Mouse (Mus musculus) kidney, embryonic 16.5 days (tissue): ENCODE data around the gene Fxyd1. TPM values are rescaled to one million over a fixed set of nuclear protein-coding genes. Genes with fewer than 3 reads are reported as not detected.

Experiments
- ATAC-seq: fragments of 200-750 bp; cut with Nextera tagmentation; 2 replicates; pipeline ENCODE4 v1.8.0; 2017; ENCODE audit warnings: moderate TSS enrichment; ENCODE audit not compliant: low FRiP score, low TSS enrichment
- H3K27ac ChIP-seq: fragments of 300-500 bp; sonication (generic); 2 replicates; pipeline ENCODE4 v1.5.1; 2014; ENCODE audit warnings: low read length
- H3K27me3 ChIP-seq: fragments of 300-500 bp; sonication (generic); 2 replicates; pipeline ENCODE4 v1.6.1; 2014; ENCODE audit warnings: low read length, control low read depth, mixed read lengths; ENCODE audit not compliant: insufficient read depth
- H3K36me3 ChIP-seq: fragments of 300-500 bp; sonication (generic); 2 replicates; pipeline ENCODE4 v1.6.1; 2014; ENCODE audit warnings: low read length, control low read depth, mixed read lengths; ENCODE audit not compliant: insufficient read depth
- H3K4me1 ChIP-seq: fragments of 300-500 bp; sonication (generic); 2 replicates; pipeline ENCODE4 v1.6.1; 2014; ENCODE audit warnings: low read length, control low read depth, mixed read lengths; ENCODE audit not compliant: insufficient read depth
- H3K4me2 ChIP-seq: fragments of 300-500 bp; sonication (generic); replicated peaks from 2 replicates; pipeline ENCODE4 v1.6.1; 2014; ENCODE audit warnings: low read depth, low read length
- H3K4me3 ChIP-seq: fragments of 300-500 bp; sonication (generic); 2 replicates; pipeline ENCODE4 v1.5.1; 2014; ENCODE audit warnings: mild to moderate bottlenecking, low read length
- H3K9ac ChIP-seq: fragments of 300-500 bp; sonication (generic); replicated peaks from 2 replicates; pipeline ENCODE4 v1.6.1; 2014; ENCODE audit warnings: low read length
- H3K9me3 ChIP-seq: fragments of 300-500 bp; sonication (generic); 2 replicates; pipeline ENCODE4 v1.6.1; 2016; ENCODE audit warnings: low read length, control low read depth
- WGBS: fragments of 180-500 bp; shearing (Covaris S2); extraction: QIAGEN DNeasy Blood & Tissue Kit; methylation state at CpG from one replicate; pipeline ENCODE4 v1.1.7; 2014; 5-methylcytosine and 5-hydroxymethylcytosine counted together
- polyA plus RNA-seq: library from polyadenylated mRNA; unstranded; fragments of >200 nt; fragmentation: Nextera tagmentation; extraction: Ambion mirVana; gene quantifications from 2 replicates; pipeline ENCODE4 v1.2.1, GENCODE M21; 2015

The Fxyd1 gene
- polyA plus RNA-seq, 1 experiment from 2014 or later: 48.3 TPM

- Histone ChIP-seq H3K4me3 (peak overlapping the region; percentile 8), H3K27ac (no peak overlapping the region), H3K36me3 (no peaks in the 10 kb centered on the region), H3K9me3 (no peaks in the 10 kb centered on the region), H3K27me3 (peaks cover 62% of the 10 kb centered on the region), H3K9ac (0 out of 2 replicates have a peak overlapping the region, but pooled peaks have one; percentile 5), H3K4me2 (peak overlapping the region; percentile 37), H3K4me1 (peaks cover 42% of the 10 kb centered on the region)
- no peak for ATAC-seq
- 1% methylated on average over 10 of the region's 15 CpGs for WGBS
These were observed 7.1 kb downstream of the Fxyd1 start for GRCm38 (mm10) chr7:31049846-31050281.

- H3K27ac ChIP-seq: no peak overlapping the region
- WGBS: 16% methylated on average over 5 of the region's 5 CpGs
These were observed 7.7 kb downstream of the Fxyd1 start for GRCm38 (mm10) chr7:31049135-31049845.

GRCm38 (mm10) chr7:31042431-31042910 lies 14.5 kb downstream of the Fxyd1 start, which contains the start of gene Fxyd5:
Fxyd5 (minus strand) TSS chr7:31042481.
- peak within 1 kb of the TSS; percentile 61 for H3K4me2 ChIP-seq
- H3K4me3 ChIP-seq: peak within 1 kb of the TSS; percentile 43
- H3K36me3 ChIP-seq: no peaks in the 10 kb centered on the region
- H3K4me1 ChIP-seq: peaks cover 15% of the 10 kb centered on the region
- peaks cover 34% of the 10 kb centered on the region for H3K27me3 ChIP-seq
- ATAC-seq: no peak
- no peak within 1 kb of the TSS; the same call in 1 of the 2 replicates for H3K27ac ChIP-seq
- H3K9ac ChIP-seq: peak within 1 kb of the TSS; percentile 55
- no peaks in the 10 kb centered on the region for H3K9me3 ChIP-seq
- WGBS: 38% methylated on average over 10 of the region's 10 CpGs

More at GRCm38 (mm10) chr7:31049135-31049845, 7.7 kb downstream of the Fxyd1 start:
- peaks cover 64% of the 10 kb centered on the region for H3K27me3 ChIP-seq
- no peaks in the 10 kb centered on the region for H3K9me3 ChIP-seq
- no peak overlapping the region for H3K9ac ChIP-seq
- peak overlapping the region; percentile 8 for H3K4me3 ChIP-seq
- H3K4me2 ChIP-seq: peak overlapping the region; percentile 37; the same call in 1 of the 2 replicates
- ATAC-seq: no peak
- H3K36me3 ChIP-seq: no peaks in the 10 kb centered on the region
- H3K4me1 ChIP-seq: peaks cover 36% of the 10 kb centered on the region

GRCm38 (mm10) chr7:31041662-31042315 lies 15.2 kb downstream of the Fxyd1 start:
- under 1% methylated on average over 28 of the region's 28 CpGs for WGBS
- peaks cover 15% of the 10 kb centered on the region for H3K4me1 ChIP-seq
- H3K27me3 ChIP-seq: peaks cover 32% of the 10 kb centered on the region
- peak; percentile 73; the same call in 1 of the 2 replicates for ATAC-seq
- H3K27ac ChIP-seq: no peak overlapping the region; the same call in 1 of the 2 replicates
- H3K4me3 ChIP-seq: peak overlapping the region; percentile 43
- H3K9ac ChIP-seq: peak overlapping the region; percentile 55
- no peaks in the 10 kb centered on the region for H3K9me3 ChIP-seq
- H3K36me3 ChIP-seq: no peaks in the 10 kb centered on the region
- peak overlapping the region; percentile 61 for H3K4me2 ChIP-seq

GRCm38 (mm10) chr7:31041023-31041407 lies 16.0 kb downstream of the Fxyd1 start:
- ATAC-seq: no peak
- 48% methylated on average over 8 of the region's 8 CpGs for WGBS
- Histone ChIP-seq H3K4me1 (peaks cover 15% of the 10 kb centered on the region), H3K27me3 (peaks cover 32% of the 10 kb centered on the region), H3K4me2 (peak overlapping the region; percentile 61), H3K36me3 (no peaks in the 10 kb centered on the region), H3K27ac (no peak overlapping the region), H3K9ac (no peak overlapping the region), H3K4me3 (peak overlapping the region; percentile 43), H3K9me3 (no peaks in the 10 kb centered on the region)

GRCm38 (mm10) chr7:31040281-31041022 lies 16.5 kb downstream of the Fxyd1 start:
- Histone ChIP-seq H3K27ac (no peak overlapping the region), H3K4me3 (no peak overlapping the region), H3K9ac (no peak overlapping the region), H3K4me1 (peaks cover 15% of the 10 kb centered on the region), H3K27me3 (peaks cover 32% of the 10 kb centered on the region), H3K4me2 (no peak overlapping the region), H3K36me3 (no peaks in the 10 kb centered on the region), H3K9me3 (no peaks in the 10 kb centered on the region)
- WGBS: 81% methylated on average over 11 of the region's 12 CpGs
- ATAC-seq: no peak

- 88% methylated on average over 4 of the region's 4 CpGs for WGBS
- no peak for ATAC-seq
- peaks cover 23% of the 10 kb centered on the region for H3K27me3 ChIP-seq
- no peaks in the 10 kb centered on the region for H3K36me3 ChIP-seq
- no peak overlapping the region for H3K4me2 ChIP-seq
- no peak overlapping the region for H3K4me3 ChIP-seq
- H3K9ac ChIP-seq: no peak overlapping the region
- no peaks in the 10 kb centered on the region for H3K9me3 ChIP-seq
- no peak overlapping the region for H3K27ac ChIP-seq
- peaks cover 15% of the 10 kb centered on the region for H3K4me1 ChIP-seq
These were observed 18.0 kb downstream of the Fxyd1 start for GRCm38 (mm10) chr7:31039011-31039410.

GRCm38 (mm10) chr7:31037675-31038074 lies 19.3 kb downstream of the Fxyd1 start:
- no peak overlapping the region for H3K4me3 ChIP-seq
- peaks cover 13% of the 10 kb centered on the region for H3K4me1 ChIP-seq
- WGBS: 68% methylated on average over 2 of the region's 2 CpGs
- ATAC-seq: no peak
- H3K9me3 ChIP-seq: no peaks in the 10 kb centered on the region
- peaks cover 14% of the 10 kb centered on the region; the same call in 1 of the 2 replicates for H3K27me3 ChIP-seq
- no peak overlapping the region for H3K27ac ChIP-seq
- no peak overlapping the region for H3K4me2 ChIP-seq
- H3K9ac ChIP-seq: no peak overlapping the region
- no peaks in the 10 kb centered on the region for H3K36me3 ChIP-seq

- 83% methylated on average over 7 of the region's 7 CpGs for WGBS
- Histone ChIP-seq H3K4me2 (no peak overlapping the region), H3K9ac (no peak overlapping the region), H3K27ac (no peak overlapping the region), H3K4me1 (peaks cover 6% of the 10 kb centered on the region), H3K27me3 (peaks cover 9% of the 10 kb centered on the region; the same call in 1 of the 2 replicates), H3K9me3 (no peaks in the 10 kb centered on the region), H3K4me3 (no peak overlapping the region), H3K36me3 (no peaks in the 10 kb centered on the region)
- ATAC-seq: no peak
These were observed 20.1 kb downstream of the Fxyd1 start for GRCm38 (mm10) chr7:31036917-31037316.
